Mouse (Mus musculus): ENCODE measurements at regions not wholly inside any gene's neighbourhood (a gene's known extent, or its start where the extent isn't known, plus 50 kb on each side); places are given as distances from the start of the nearest gene placed in this dataset.

DNA sequence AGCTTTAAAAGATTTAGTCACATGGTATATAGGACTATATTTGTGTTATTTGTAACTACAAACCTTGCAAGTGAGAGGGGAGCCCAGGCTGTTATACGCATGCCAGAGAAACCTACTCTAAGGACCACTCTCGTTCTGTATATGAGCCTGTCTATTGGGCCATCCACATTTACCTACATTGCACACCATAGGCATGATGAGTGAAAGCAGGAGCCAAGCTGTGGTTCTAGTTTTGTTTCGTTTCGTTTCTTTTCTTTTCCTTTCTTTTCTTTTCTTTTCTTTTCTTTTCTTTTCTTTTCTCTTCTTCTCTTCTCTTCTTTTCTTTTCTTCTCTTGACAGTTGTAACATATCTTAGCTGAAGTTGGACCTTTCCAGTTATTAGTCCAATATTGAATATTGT, 109.2 kb upstream of the Fndc3a start:
- no peak overlapping the region for H3K27ac ChIP-seq (replicated peaks; ENCODE audit: low read depth, low read length)

DNA sequence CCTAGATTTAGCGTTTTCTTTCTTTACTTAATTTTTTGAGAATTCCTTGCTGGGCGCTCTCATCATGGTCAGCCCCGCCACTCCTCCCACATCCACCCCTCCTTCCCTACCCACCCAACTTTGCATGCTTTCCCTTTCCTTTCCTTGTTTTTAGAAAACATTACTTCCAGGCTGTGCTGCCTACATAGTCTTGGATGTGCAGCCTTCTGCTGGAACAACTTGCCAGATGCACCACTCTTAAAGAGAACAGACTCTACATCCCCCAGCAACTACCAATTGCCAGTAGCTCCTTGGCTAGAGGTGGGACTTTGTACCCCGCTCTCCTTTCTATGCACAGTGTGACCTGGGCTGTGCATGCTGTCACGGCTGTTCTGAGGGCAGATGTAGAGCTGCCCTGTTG, 108.0 kb upstream of the Fndc3a start:
- WGBS = 88% methylated on average over 5 of the region's 5 CpGs
- no peak overlapping the region for H3K4me3 ChIP-seq (ENCODE audit: low read depth, low read length)
- DNase-seq (ENCODE audit: low spot score) (no peak), ATAC-seq (ENCODE audit: insufficient number of reproducible peaks, low FRiP score, low TSS enrichment, low read depth) (no peak)
- H3K27ac ChIP-seq (replicated peaks; ENCODE audit: low read depth, low read length) = no peak overlapping the region
- no peak overlapping the region for H3K9ac ChIP-seq (ENCODE audit: low read length)
- no peaks in the 10 kb centered on the region for H3K27me3 ChIP-seq (ENCODE audit: control insufficient read depth, insufficient read depth, low read length)
- no peaks in the 10 kb centered on the region for H3K4me1 ChIP-seq (ENCODE audit: control insufficient read depth, insufficient read depth, low read length)
- no peaks in the 10 kb centered on the region for H3K36me3 ChIP-seq (ENCODE audit: control insufficient read depth, insufficient read depth, low read length)
- no peaks in the 10 kb centered on the region for H3K9me3 ChIP-seq (ENCODE audit: control insufficient read depth, low read length)
- H3K4me2 ChIP-seq (ENCODE audit: low read depth, severe bottlenecking) = no peak overlapping the region

More for the DNA sequence above, 109.2 kb upstream of the Fndc3a start:
- Histone ChIP-seq H3K27me3 (ENCODE audit: control insufficient read depth, insufficient read depth, low read length) (no peaks in the 10 kb centered on the region), H3K9me3 (ENCODE audit: control insufficient read depth, low read length) (no peaks in the 10 kb centered on the region), H3K4me3 (ENCODE audit: low read depth, low read length) (no peak overlapping the region), H3K36me3 (ENCODE audit: control insufficient read depth, insufficient read depth, low read length) (no peaks in the 10 kb centered on the region), H3K9ac (ENCODE audit: low read length) (no peak overlapping the region), H3K4me1 (ENCODE audit: control insufficient read depth, insufficient read depth, low read length) (no peaks in the 10 kb centered on the region), H3K4me2 (ENCODE audit: low read depth, severe bottlenecking) (no peak overlapping the region)
- ATAC-seq (ENCODE audit: insufficient number of reproducible peaks, low FRiP score, low TSS enrichment, low read depth) = no peak
- DNase-seq (ENCODE audit: low spot score) = no peak
- 93% methylated on average over 4 of the region's 4 CpGs for WGBS

DNA sequence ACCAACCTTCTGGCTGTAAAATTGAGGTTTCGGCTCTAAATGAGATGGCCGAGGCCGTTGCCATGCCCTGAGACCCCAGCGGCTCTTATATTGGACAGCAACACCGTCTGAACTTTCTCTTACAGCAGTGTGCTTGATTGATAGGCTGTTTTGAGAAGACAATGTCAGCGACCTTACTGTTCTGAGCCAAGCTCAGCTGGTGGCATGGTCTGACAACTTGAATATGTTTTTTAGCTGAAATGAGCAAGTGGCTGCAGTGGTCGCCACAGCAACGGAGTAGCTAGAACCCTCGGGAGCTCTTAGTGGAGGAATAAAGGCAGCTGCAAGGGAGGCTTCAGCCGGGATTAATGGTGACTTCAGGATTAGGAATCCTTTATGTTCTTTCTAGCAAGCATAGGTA, 107.0 kb upstream of the Fndc3a start:
- ATAC-seq (ENCODE audit: insufficient number of reproducible peaks, low FRiP score, low TSS enrichment, low read depth) (no peak), DNase-seq (ENCODE audit: low spot score) (peak; percentile 40)
- Histone ChIP-seq H3K9ac (ENCODE audit: low read length) (no peak overlapping the region), H3K4me2 (ENCODE audit: low read depth, severe bottlenecking) (no peak overlapping the region), H3K27me3 (ENCODE audit: control insufficient read depth, insufficient read depth, low read length) (no peaks in the 10 kb centered on the region), H3K4me3 (ENCODE audit: low read depth, low read length) (no peak overlapping the region), H3K36me3 (ENCODE audit: control insufficient read depth, insufficient read depth, low read length) (no peaks in the 10 kb centered on the region), H3K9me3 (ENCODE audit: control insufficient read depth, low read length) (no peaks in the 10 kb centered on the region), H3K4me1 (ENCODE audit: control insufficient read depth, insufficient read depth, low read length) (no peaks in the 10 kb centered on the region), H3K27ac (replicated peaks; ENCODE audit: low read depth, low read length) (no peak overlapping the region)
- WGBS = 40% methylated on average over 10 of the region's 10 CpGs

DNA sequence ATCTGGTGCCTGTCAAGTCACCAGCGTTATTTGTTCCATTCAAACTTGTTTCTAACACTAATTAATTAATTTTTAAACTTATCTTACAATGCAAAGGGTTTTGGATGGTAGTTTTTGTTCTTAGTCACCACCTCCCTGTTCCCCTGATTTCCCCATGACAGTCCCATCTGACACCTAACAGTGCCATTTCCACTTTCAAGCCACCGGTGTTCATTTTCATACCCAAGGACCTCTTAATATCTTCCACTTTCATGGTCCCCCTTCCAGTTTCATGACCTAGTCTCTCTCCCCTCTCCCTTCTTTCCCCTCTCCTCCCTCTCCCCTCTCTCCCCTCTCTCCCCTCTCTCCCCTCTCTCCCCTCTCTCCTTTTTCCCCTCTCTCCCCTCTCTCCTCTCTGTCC, 99.3 kb upstream of the Fndc3a start:
- H3K9me3 ChIP-seq (ENCODE audit: control insufficient read depth, low read length) = no peaks in the 10 kb centered on the region
- H3K36me3 ChIP-seq (ENCODE audit: control insufficient read depth, insufficient read depth, low read length) = no peaks in the 10 kb centered on the region
- no peak overlapping the region for H3K27ac ChIP-seq (replicated peaks; ENCODE audit: low read depth, low read length)
- WGBS = 78% methylated on average over 2 of the region's 2 CpGs
- ATAC-seq (ENCODE audit: insufficient number of reproducible peaks, low FRiP score, low TSS enrichment, low read depth) (no peak), DNase-seq (ENCODE audit: low spot score) (no peak)
- H3K27me3 ChIP-seq (ENCODE audit: control insufficient read depth, insufficient read depth, low read length) = no peaks in the 10 kb centered on the region
- H3K4me1 ChIP-seq (ENCODE audit: control insufficient read depth, insufficient read depth, low read length) = no peaks in the 10 kb centered on the region
- no peak overlapping the region for H3K4me3 ChIP-seq (ENCODE audit: low read depth, low read length)
- H3K9ac ChIP-seq (ENCODE audit: low read length) = no peak overlapping the region
- no peak overlapping the region for H3K4me2 ChIP-seq (ENCODE audit: low read depth, severe bottlenecking)

DNA sequence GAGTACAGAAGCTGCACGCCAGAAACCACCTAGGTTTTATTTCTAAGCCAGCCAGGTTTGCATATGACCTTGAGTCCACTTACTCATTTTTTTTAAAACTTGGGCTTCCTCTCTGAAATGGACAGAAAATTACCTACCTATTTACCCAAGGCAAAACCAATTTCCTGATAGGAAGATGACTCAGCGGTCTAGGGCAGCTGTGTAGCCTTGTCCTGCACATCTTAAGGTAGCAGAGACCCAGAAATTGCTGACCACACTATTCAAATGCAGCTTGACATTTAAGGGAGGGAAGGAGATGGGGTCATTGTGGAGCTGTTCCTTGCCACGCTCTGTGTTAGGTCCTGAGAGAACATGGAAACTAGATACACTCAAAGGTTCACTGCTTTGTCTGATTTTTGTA, 98.1 kb upstream of the Fndc3a start:
- H3K4me2 ChIP-seq (ENCODE audit: low read depth, severe bottlenecking) = no peak overlapping the region
- no peaks in the 10 kb centered on the region for H3K4me1 ChIP-seq (ENCODE audit: control insufficient read depth, insufficient read depth, low read length)
- H3K27ac ChIP-seq (replicated peaks; ENCODE audit: low read depth, low read length) = no peak overlapping the region
- no peak overlapping the region for H3K4me3 ChIP-seq (ENCODE audit: low read depth, low read length)
- no peak for DNase-seq (ENCODE audit: low spot score)
- H3K9me3 ChIP-seq (ENCODE audit: control insufficient read depth, low read length) = no peaks in the 10 kb centered on the region
- H3K9ac ChIP-seq (ENCODE audit: low read length) = no peak overlapping the region
- 89% methylated on average over 3 of the region's 3 CpGs for WGBS
- no peaks in the 10 kb centered on the region for H3K27me3 ChIP-seq (ENCODE audit: control insufficient read depth, insufficient read depth, low read length)
- no peak for ATAC-seq (ENCODE audit: insufficient number of reproducible peaks, low FRiP score, low TSS enrichment, low read depth)
- H3K36me3 ChIP-seq (ENCODE audit: control insufficient read depth, insufficient read depth, low read length) = no peaks in the 10 kb centered on the region

DNA sequence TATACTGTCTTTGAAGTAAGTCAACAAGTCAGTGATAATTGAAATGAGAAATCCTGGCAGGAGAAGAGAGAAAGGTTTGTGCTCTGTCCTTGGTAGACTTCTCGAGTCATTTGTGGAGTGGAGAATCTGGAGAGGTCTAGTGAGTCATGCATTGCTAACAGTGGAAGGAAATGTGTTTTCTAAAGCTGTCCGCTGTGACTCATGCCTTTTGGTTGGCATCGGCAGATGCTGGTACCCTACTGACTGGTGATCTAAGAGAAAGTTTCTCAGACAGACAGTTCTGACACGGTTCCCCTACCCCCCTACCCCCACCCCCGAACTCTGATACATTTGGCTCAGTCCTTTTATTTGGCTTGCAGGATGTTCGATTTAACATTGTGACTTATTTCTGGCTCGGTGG, 97.5 kb upstream of the Fndc3a start:
- 84% methylated on average over 7 of the region's 7 CpGs for WGBS
- Histone ChIP-seq H3K4me1 (ENCODE audit: control insufficient read depth, insufficient read depth, low read length) (no peaks in the 10 kb centered on the region), H3K27ac (replicated peaks; ENCODE audit: low read depth, low read length) (no peak overlapping the region), H3K9me3 (ENCODE audit: control insufficient read depth, low read length) (no peaks in the 10 kb centered on the region), H3K4me3 (ENCODE audit: low read depth, low read length) (no peak overlapping the region), H3K4me2 (ENCODE audit: low read depth, severe bottlenecking) (no peak overlapping the region), H3K36me3 (ENCODE audit: control insufficient read depth, insufficient read depth, low read length) (no peaks in the 10 kb centered on the region), H3K27me3 (ENCODE audit: control insufficient read depth, insufficient read depth, low read length) (no peaks in the 10 kb centered on the region), H3K9ac (ENCODE audit: low read length) (no peak overlapping the region)
- DNase-seq (ENCODE audit: low spot score) = no peak
- ATAC-seq (ENCODE audit: insufficient number of reproducible peaks, low FRiP score, low TSS enrichment, low read depth) = no peak

DNA sequence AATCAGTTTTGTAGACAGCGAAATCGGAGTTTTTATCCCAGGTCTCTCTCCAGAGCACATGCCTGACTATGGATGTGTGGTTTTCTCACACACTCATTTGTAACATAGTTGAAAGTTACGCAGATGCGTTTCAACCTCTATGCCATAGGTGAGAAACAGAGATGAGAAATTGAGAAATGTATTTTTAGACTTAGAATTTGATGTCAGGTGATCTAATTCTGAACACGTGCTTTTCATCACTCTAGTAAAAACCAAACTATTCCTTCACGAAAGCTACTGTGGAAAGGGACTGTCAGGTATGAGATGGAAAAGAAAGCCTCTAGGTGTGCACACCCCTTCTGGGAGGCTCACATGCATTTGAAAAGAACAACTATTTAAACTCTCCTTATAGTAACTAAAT, 96.8 kb upstream of the Fndc3a start:
- Histone ChIP-seq H3K36me3 (ENCODE audit: control insufficient read depth, insufficient read depth, low read length) (no peaks in the 10 kb centered on the region), H3K9me3 (ENCODE audit: control insufficient read depth, low read length) (no peaks in the 10 kb centered on the region), H3K4me1 (ENCODE audit: control insufficient read depth, insufficient read depth, low read length) (no peaks in the 10 kb centered on the region), H3K9ac (ENCODE audit: low read length) (no peak overlapping the region), H3K4me2 (ENCODE audit: low read depth, severe bottlenecking) (no peak overlapping the region), H3K27ac (replicated peaks; ENCODE audit: low read depth, low read length) (no peak overlapping the region), H3K4me3 (ENCODE audit: low read depth, low read length) (no peak overlapping the region), H3K27me3 (ENCODE audit: control insufficient read depth, insufficient read depth, low read length) (no peaks in the 10 kb centered on the region)
- no peak for ATAC-seq (ENCODE audit: insufficient number of reproducible peaks, low FRiP score, low TSS enrichment, low read depth)
- 94% methylated on average over 6 of the region's 6 CpGs for WGBS
- DNase-seq (ENCODE audit: low spot score) = no peak

DNA sequence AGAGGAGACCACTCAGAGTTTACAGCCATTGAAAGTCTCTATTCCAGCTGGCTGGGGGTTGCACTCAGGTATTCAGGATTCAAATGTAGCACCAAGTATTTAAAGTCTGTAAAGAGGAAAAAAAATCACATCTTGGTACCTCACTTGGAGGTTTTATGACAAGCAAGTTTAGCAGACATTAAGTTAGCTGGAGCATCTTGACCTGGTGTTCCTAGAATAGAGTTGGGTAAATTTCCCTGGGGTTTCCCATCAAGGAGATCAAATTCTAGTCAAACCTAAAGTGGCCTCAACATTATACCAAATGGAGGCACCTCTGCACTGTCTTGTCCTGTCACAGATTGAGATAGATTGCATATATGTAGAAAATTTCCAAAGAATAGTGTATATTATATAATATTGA, 93.8 kb upstream of the Fndc3a start:
- H3K27me3 ChIP-seq (ENCODE audit: control insufficient read depth, insufficient read depth, low read length) = no peaks in the 10 kb centered on the region
- no peak overlapping the region for H3K9ac ChIP-seq (ENCODE audit: low read length)
- H3K9me3 ChIP-seq (ENCODE audit: control insufficient read depth, low read length) = no peaks in the 10 kb centered on the region
- no peaks in the 10 kb centered on the region for H3K36me3 ChIP-seq (ENCODE audit: control insufficient read depth, insufficient read depth, low read length)
- DNase-seq (ENCODE audit: low spot score) (no peak), ATAC-seq (ENCODE audit: insufficient number of reproducible peaks, low FRiP score, low TSS enrichment, low read depth) (no peak)
- H3K4me3 ChIP-seq (ENCODE audit: low read depth, low read length) = no peak overlapping the region
- H3K4me2 ChIP-seq (ENCODE audit: low read depth, severe bottlenecking) = no peak overlapping the region
- no peak overlapping the region for H3K27ac ChIP-seq (replicated peaks; ENCODE audit: low read depth, low read length)
- no peaks in the 10 kb centered on the region for H3K4me1 ChIP-seq (ENCODE audit: control insufficient read depth, insufficient read depth, low read length)

DNA sequence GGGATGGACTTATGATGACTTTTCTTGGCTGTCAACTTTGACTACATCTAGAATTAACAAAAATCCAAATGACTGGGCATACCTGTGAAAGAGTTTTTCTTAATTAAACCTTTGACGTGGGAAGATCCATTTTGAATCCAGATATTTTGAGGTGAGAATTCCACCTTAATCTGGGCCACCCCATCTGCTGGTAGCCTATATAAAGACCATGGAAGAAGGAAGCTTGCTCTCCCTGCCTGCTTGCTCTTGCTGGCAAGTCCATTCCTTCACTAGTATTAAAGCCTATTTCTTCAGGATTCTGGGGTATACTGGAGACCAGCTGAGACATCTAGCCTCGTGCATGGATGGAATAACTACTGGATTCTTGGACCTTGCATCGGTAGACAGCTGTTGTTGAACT, 80.9 kb upstream of the Fndc3a start:
- Histone ChIP-seq H3K9ac (ENCODE audit: low read length) (no peak overlapping the region), H3K4me1 (ENCODE audit: control insufficient read depth, insufficient read depth, low read length) (no peaks in the 10 kb centered on the region), H3K27ac (replicated peaks; ENCODE audit: low read depth, low read length) (no peak overlapping the region), H3K9me3 (ENCODE audit: control insufficient read depth, low read length) (no peaks in the 10 kb centered on the region), H3K36me3 (ENCODE audit: control insufficient read depth, insufficient read depth, low read length) (no peaks in the 10 kb centered on the region), H3K4me3 (ENCODE audit: low read depth, low read length) (no peak overlapping the region), H3K27me3 (ENCODE audit: control insufficient read depth, insufficient read depth, low read length) (no peaks in the 10 kb centered on the region), H3K4me2 (ENCODE audit: low read depth, severe bottlenecking) (no peak overlapping the region)
- WGBS = 83% methylated on average over 3 of the region's 3 CpGs
- DNase-seq (ENCODE audit: low spot score) (no peak), ATAC-seq (ENCODE audit: insufficient number of reproducible peaks, low FRiP score, low TSS enrichment, low read depth) (no peak)

Data from limb, embryonic 11.5 days (tissue).